Mouse (Mus musculus) urinary bladder, adult 2 months (tissue): Measurements from ENCODE around the gene Tjp3. TPM values are rescaled to one million over a fixed set of nuclear protein-coding genes. Genes with fewer than 3 reads are reported as not detected.

Experiments used
- DNase-seq: peaks from one replicate; pipeline ENCODE4 v3.0.0; 2022; ENCODE audit warnings: low spot score
- polyA plus RNA-seq: library from polyadenylated mRNA; depleted of rRNA; stranded (reverse); fragments of >200 nt; gene quantifications from 2 replicates; pipeline ENCODE4 v1.2.3, GENCODE M21; 2012; rRNA removed

The Tjp3 gene
- 23.7 and 25.1 TPM in 2 replicates for polyA plus RNA-seq

- no peak for DNase-seq
These were observed at the start of gene Tjp3 for GRCm38 (mm10) chr10:81291511-81292104. Tjp3 (minus strand) TSS chr10:81291581.

- DNase-seq, result no peak
These were observed 49.4 kb upstream of the Tjp3 start for GRCm38 (mm10) chr10:81340551-81341332.

- DNase-seq, result no peak
These were observed 45.2 kb upstream of the Tjp3 start for GRCm38 (mm10) chr10:81336558-81336957.

- DNase-seq, result no peak
These were observed 44.3 kb upstream of the Tjp3 start for GRCm38 (mm10) chr10:81335393-81336340.

GRCm38 (mm10) chr10:81334324-81334723 is 42.9 kb upstream of the Tjp3 start:
- DNase-seq, result no peak

GRCm38 (mm10) chr10:81332277-81332676 is 40.9 kb upstream of the Tjp3 start:
- no peak for DNase-seq

GRCm38 (mm10) chr10:81330007-81330406 is 38.6 kb upstream of the Tjp3 start:
- DNase-seq, result no peak

- no peak for DNase-seq
These were observed 38.0 kb upstream of the Tjp3 start for GRCm38 (mm10) chr10:81329194-81329975.

- no peak for DNase-seq
These were observed 37.0 kb upstream of the Tjp3 start, which contains the start of gene Tbxa2r for GRCm38 (mm10) chr10:81328386-81328785. Tbxa2r (plus strand) TSS chr10:81328731.

- no peak for DNase-seq
These were observed 36.6 kb upstream of the Tjp3 start for GRCm38 (mm10) chr10:81327959-81328358.

GRCm38 (mm10) chr10:81326858-81327257 is 35.5 kb upstream of the Tjp3 start:
- DNase-seq, result no peak

- no peak for DNase-seq
These were observed 34.4 kb upstream of the Tjp3 start for GRCm38 (mm10) chr10:81325781-81326180.

- DNase-seq, result no peak
These were observed 33.8 kb upstream of the Tjp3 start for GRCm38 (mm10) chr10:81325176-81325575.

- DNase-seq, result no peak
These were observed 32.6 kb upstream of the Tjp3 start for GRCm38 (mm10) chr10:81323791-81324530.

GRCm38 (mm10) chr10:81323141-81323775 is 31.9 kb upstream of the Tjp3 start:
- no peak for DNase-seq

- no peak for DNase-seq
These were observed 31.1 kb upstream of the Tjp3 start for GRCm38 (mm10) chr10:81322444-81322843.

- DNase-seq, result no peak
These were observed 30.1 kb upstream of the Tjp3 start for GRCm38 (mm10) chr10:81321436-81321835.

- DNase-seq, result peak; percentile 89
These were observed 29.4 kb upstream of the Tjp3 start, which contains the start of gene Cactin for GRCm38 (mm10) chr10:81320550-81321347. Cactin (plus strand) TSS chr10:81321103.
